Mouse (Mus musculus): ENCODE results near the gene Tbkbp1. TPM values are rescaled to one million over a fixed set of nuclear protein-coding genes. Genes with fewer than 3 reads are reported as not detected.

Gene Tbkbp1
- polyA plus RNA-seq, 1 experiment from 2014 or later = 8.6 TPM

- peaks cover 42% of the 10 kb centered on the region for H3K4me1 ChIP-seq
- H3K4me2 ChIP-seq = peak overlapping the region; percentile 87
- H3K27ac ChIP-seq = peak overlapping the region; percentile 98
- WGBS = 2% methylated on average over 61 of the region's 74 CpGs
- peak overlapping the region; percentile 93 for H3K9ac ChIP-seq
- H3K4me3 ChIP-seq = peak overlapping the region; percentile 91
- ATAC-seq (ENCODE audit: borderline replicate concordance, extremely low read depth, low FRiP score, low TSS enrichment) = peak; percentile 83
- peaks cover 47% of the 10 kb centered on the region for H3K36me3 ChIP-seq
- H3K9me3 ChIP-seq = no peaks in the 10 kb centered on the region
- no peaks in the 10 kb centered on the region for H3K27me3 ChIP-seq
Observed at GRCm38 (mm10) chr11:97186947-97187763, 35.9 kb upstream of the Tbkbp1 start.

- H3K4me3 ChIP-seq = peak overlapping the region; percentile 91
- 39% methylated on average over 5 of the region's 5 CpGs for WGBS
- no peaks in the 10 kb centered on the region for H3K9me3 ChIP-seq
- peaks cover 42% of the 10 kb centered on the region for H3K4me1 ChIP-seq
- H3K4me2 ChIP-seq = peak overlapping the region; percentile 87
- no peak for ATAC-seq (ENCODE audit: borderline replicate concordance, extremely low read depth, low FRiP score, low TSS enrichment)
- no peaks in the 10 kb centered on the region for H3K27me3 ChIP-seq
- H3K36me3 ChIP-seq = peaks cover 59% of the 10 kb centered on the region
- H3K27ac ChIP-seq = peak overlapping the region; percentile 72
- peak overlapping the region; percentile 65 for H3K9ac ChIP-seq
Observed at GRCm38 (mm10) chr11:97185704-97186614, 34.7 kb upstream of the Tbkbp1 start.

GRCm38 (mm10) chr11:97184875-97185274, 33.6 kb upstream of the Tbkbp1 start:
- no peaks in the 10 kb centered on the region for H3K27me3 ChIP-seq
- H3K4me2 ChIP-seq = no peak overlapping the region
- ATAC-seq (ENCODE audit: borderline replicate concordance, extremely low read depth, low FRiP score, low TSS enrichment) = no peak
- no peak overlapping the region for H3K4me3 ChIP-seq
- H3K4me1 ChIP-seq = peaks cover 42% of the 10 kb centered on the region
- no peak overlapping the region for H3K9ac ChIP-seq
- 65% methylated on average over 5 of the region's 5 CpGs for WGBS
- H3K9me3 ChIP-seq = no peaks in the 10 kb centered on the region
- H3K27ac ChIP-seq = no peak overlapping the region
- H3K36me3 ChIP-seq = peaks cover 67% of the 10 kb centered on the region

GRCm38 (mm10) chr11:97182446-97182845, 31.2 kb upstream of the Tbkbp1 start:
- H3K4me2 ChIP-seq = no peak overlapping the region
- no peak overlapping the region for H3K9ac ChIP-seq
- H3K27me3 ChIP-seq = no peaks in the 10 kb centered on the region
- WGBS = 74% methylated on average over 3 of the region's 3 CpGs
- H3K27ac ChIP-seq = no peak overlapping the region
- no peak for ATAC-seq (ENCODE audit: borderline replicate concordance, extremely low read depth, low FRiP score, low TSS enrichment)
- H3K36me3 ChIP-seq = peaks cover 91% of the 10 kb centered on the region
- H3K4me3 ChIP-seq = no peak overlapping the region
- no peaks in the 10 kb centered on the region for H3K9me3 ChIP-seq
- peaks cover 30% of the 10 kb centered on the region for H3K4me1 ChIP-seq

GRCm38 (mm10) chr11:97181061-97181460, 29.8 kb upstream of the Tbkbp1 start:
- no peak for ATAC-seq (ENCODE audit: borderline replicate concordance, extremely low read depth, low FRiP score, low TSS enrichment)
- WGBS = 77% methylated on average over 5 of the region's 5 CpGs
- Histone ChIP-seq H3K27ac (no peak overlapping the region), H3K4me1 (peaks cover 24% of the 10 kb centered on the region), H3K4me2 (no peak overlapping the region), H3K9me3 (no peaks in the 10 kb centered on the region), H3K36me3 (peaks cover 98% of the 10 kb centered on the region), H3K27me3 (no peaks in the 10 kb centered on the region), H3K4me3 (no peak overlapping the region), H3K9ac (no peak overlapping the region)

GRCm38 (mm10) chr11:97178198-97178597, 26.9 kb upstream of the Tbkbp1 start:
- H3K4me1 ChIP-seq = peaks cover 4% of the 10 kb centered on the region; the same call in 1 of the 2 replicates
- H3K36me3 ChIP-seq = peaks cover 99% of the 10 kb centered on the region
- WGBS = 96% methylated on average over 2 of the region's 2 CpGs
- H3K9me3 ChIP-seq = no peaks in the 10 kb centered on the region
- no peak overlapping the region for H3K4me2 ChIP-seq
- no peak overlapping the region for H3K4me3 ChIP-seq
- no peak for ATAC-seq (ENCODE audit: borderline replicate concordance, extremely low read depth, low FRiP score, low TSS enrichment)
- H3K27ac ChIP-seq = no peak overlapping the region
- H3K9ac ChIP-seq = no peak overlapping the region
- H3K27me3 ChIP-seq = no peaks in the 10 kb centered on the region

GRCm38 (mm10) chr11:97176851-97177250, 25.6 kb upstream of the Tbkbp1 start:
- H3K4me2 ChIP-seq = no peak overlapping the region
- H3K27me3 ChIP-seq = no peaks in the 10 kb centered on the region
- no peaks in the 10 kb centered on the region for H3K4me1 ChIP-seq
- ATAC-seq (ENCODE audit: borderline replicate concordance, extremely low read depth, low FRiP score, low TSS enrichment) = no peak
- peaks cover 98% of the 10 kb centered on the region for H3K36me3 ChIP-seq
- H3K9me3 ChIP-seq = no peaks in the 10 kb centered on the region
- 41% methylated on average over 3 of the region's 3 CpGs for WGBS
- H3K9ac ChIP-seq = no peak overlapping the region
- H3K4me3 ChIP-seq = no peak overlapping the region
- H3K27ac ChIP-seq = no peak overlapping the region

GRCm38 (mm10) chr11:97175499-97175898, 24.2 kb upstream of the Tbkbp1 start:
- H3K9ac ChIP-seq = no peak overlapping the region
- 90% methylated on average over 7 of the region's 7 CpGs for WGBS
- ATAC-seq (ENCODE audit: borderline replicate concordance, extremely low read depth, low FRiP score, low TSS enrichment) = no peak
- no peak overlapping the region for H3K27ac ChIP-seq
- peaks cover 98% of the 10 kb centered on the region for H3K36me3 ChIP-seq
- no peak overlapping the region for H3K4me3 ChIP-seq
- no peak overlapping the region for H3K4me2 ChIP-seq
- no peaks in the 10 kb centered on the region for H3K4me1 ChIP-seq
- H3K9me3 ChIP-seq = no peaks in the 10 kb centered on the region
- H3K27me3 ChIP-seq = no peaks in the 10 kb centered on the region

- H3K9me3 ChIP-seq = no peaks in the 10 kb centered on the region
- H3K9ac ChIP-seq = no peak overlapping the region
- H3K36me3 ChIP-seq = peaks cover 85% of the 10 kb centered on the region
- H3K4me1 ChIP-seq = no peaks in the 10 kb centered on the region
- no peak for ATAC-seq (ENCODE audit: borderline replicate concordance, extremely low read depth, low FRiP score, low TSS enrichment)
- WGBS = 77% methylated on average over 6 of the region's 6 CpGs
- H3K27ac ChIP-seq = no peak overlapping the region
- H3K4me3 ChIP-seq = no peak overlapping the region
- no peaks in the 10 kb centered on the region for H3K27me3 ChIP-seq
- no peak overlapping the region for H3K4me2 ChIP-seq
Observed at GRCm38 (mm10) chr11:97160341-97160740, 9.0 kb upstream of the Tbkbp1 start.

GRCm38 (mm10) chr11:97156999-97157398, 5.7 kb upstream of the Tbkbp1 start:
- peaks cover 10% of the 10 kb centered on the region for H3K4me1 ChIP-seq
- H3K4me2 ChIP-seq = no peak overlapping the region
- 74% methylated on average over 7 of the region's 7 CpGs for WGBS
- no peak overlapping the region for H3K4me3 ChIP-seq
- H3K27ac ChIP-seq = no peak overlapping the region
- peaks cover 60% of the 10 kb centered on the region for H3K36me3 ChIP-seq
- no peaks in the 10 kb centered on the region for H3K9me3 ChIP-seq
- H3K9ac ChIP-seq = no peak overlapping the region
- ATAC-seq (ENCODE audit: borderline replicate concordance, extremely low read depth, low FRiP score, low TSS enrichment) = no peak
- H3K27me3 ChIP-seq = no peaks in the 10 kb centered on the region

- no peak for ATAC-seq (ENCODE audit: borderline replicate concordance, extremely low read depth, low FRiP score, low TSS enrichment)
- peaks cover 32% of the 10 kb centered on the region for H3K4me1 ChIP-seq
- peak overlapping the region; percentile 79; the same call in 1 of the 2 replicates for H3K4me3 ChIP-seq
- 22% methylated on average over 10 of the region's 10 CpGs for WGBS
- no peak overlapping the region for H3K27ac ChIP-seq
- H3K27me3 ChIP-seq = no peaks in the 10 kb centered on the region
- no peak overlapping the region for H3K9ac ChIP-seq
- peak overlapping the region; percentile 92; the same call in 1 of the 2 replicates for H3K4me2 ChIP-seq
- H3K9me3 ChIP-seq = no peaks in the 10 kb centered on the region
- H3K36me3 ChIP-seq = peaks cover 18% of the 10 kb centered on the region
Observed at GRCm38 (mm10) chr11:97152662-97153287, 1.5 kb upstream of the Tbkbp1 start.

Measured in lung, embryonic 15.5 days (tissue).